Mouse (Mus musculus) frontal cortex, postnatal 36 days (tissue): ENCODE results near the gene Kpna3.
"Not testable (repeated sequence)": the region's sequence is repeated elsewhere in the genome, so short reads cannot be mapped to it uniquely, and the experiment has no call there.

Source experiments
- DNase-seq, 2 experiments: peaks; one replicate each; pipeline ENCODE4 v3.0.0; 2022; ENCODE audit warnings: low spot score in 2 of 2

Kpna3 gene

GRCm38 (mm10) chr14:61394745-61395144, 44.9 kb downstream of the Kpna3 start:
- no peak for DNase-seq

DNA sequence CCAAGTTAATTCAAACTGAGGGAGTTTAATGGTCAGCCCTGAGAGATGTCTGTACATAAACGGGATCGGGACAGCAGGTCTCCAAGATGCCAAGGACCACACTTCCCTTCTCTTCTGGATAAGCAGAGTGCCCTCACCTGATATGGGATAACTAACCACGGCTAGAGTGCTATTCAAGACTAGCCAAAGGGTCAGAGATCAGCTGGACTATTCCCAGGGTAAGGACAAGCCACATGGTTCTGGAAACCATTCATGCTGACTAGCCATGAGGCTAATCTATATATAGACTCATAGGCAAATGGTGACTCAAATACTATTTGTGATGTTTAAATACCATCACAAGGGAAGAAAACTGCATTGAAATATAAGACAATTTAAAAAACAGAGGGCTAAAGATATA, 49.1 kb downstream of the Kpna3 start:
- DNase-seq, result no peak

GRCm38 (mm10) chr14:61367290-61367689, 72.4 kb downstream of the Kpna3 start:
- DNase-seq, result peak in 1 of 2 experiments; percentile 53

GRCm38 (mm10) chr14:61364656-61365055, 75.0 kb downstream of the Kpna3 start:
- no peak for DNase-seq

DNA sequence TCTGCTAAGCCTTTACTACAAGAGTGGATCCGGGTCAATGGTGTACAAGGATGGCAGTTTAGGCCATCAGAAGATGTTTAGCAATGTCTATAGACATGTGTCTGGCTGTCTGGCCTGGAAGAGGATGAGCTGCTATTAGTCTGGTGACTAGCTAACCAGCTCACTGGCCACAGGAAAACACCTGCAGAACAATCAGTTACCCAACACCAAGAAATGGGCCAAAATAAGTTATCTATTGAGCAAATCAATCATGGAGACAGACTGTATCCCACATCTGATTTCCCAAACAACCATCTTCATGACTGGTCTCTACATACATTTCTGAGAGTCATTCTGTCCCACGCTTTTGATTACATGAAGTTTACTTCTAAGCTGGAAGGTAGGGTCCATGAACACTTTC, 75.9 kb downstream of the Kpna3 start:
- DNase-seq, result no peak

DNA sequence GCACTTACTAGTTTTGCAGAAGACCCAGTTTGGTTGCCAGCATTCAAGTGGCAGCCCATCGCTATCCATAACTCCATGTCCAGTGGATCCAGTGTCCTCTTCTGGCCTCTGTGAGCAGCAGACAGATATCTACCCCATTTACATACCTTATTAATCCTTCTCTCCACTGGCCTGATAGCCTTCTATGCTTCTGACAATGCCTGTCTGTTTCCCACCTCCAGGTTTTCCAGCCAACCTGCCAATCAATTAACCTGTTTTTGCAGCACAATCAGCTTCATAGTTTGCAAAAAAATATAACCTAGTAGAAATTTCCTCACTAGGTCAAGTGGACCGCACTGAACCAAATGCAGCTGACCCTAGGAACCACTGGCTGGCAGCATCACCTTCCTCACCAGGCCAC, 77.4 kb downstream of the Kpna3 start:
- no peak for DNase-seq

DNA sequence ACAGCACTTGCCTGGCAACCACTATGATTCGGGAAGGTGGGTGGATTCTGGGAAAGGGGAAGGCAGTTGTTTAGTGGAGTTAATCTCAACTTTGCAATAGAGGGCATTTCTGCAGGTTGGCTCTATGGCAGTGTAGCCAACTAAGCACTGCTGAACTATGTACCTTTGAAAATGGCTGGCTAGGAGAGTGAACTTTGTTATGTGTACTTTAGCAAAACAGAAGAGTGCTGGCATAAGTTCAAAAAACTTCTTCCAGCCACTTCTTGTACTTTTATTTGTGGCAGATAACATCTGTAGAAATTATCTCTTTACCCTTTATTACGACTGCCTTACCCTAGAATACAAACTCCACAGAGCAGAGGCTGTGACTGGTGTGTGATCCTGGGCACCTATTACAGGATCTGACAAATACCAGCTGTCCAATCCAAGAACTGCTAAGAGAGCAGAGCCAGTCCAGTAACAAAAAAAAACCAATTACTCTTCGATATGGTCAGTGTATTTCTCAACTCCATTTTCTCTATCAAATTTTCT, 78.6 kb downstream of the Kpna3 start:
- no peak for DNase-seq

DNA sequence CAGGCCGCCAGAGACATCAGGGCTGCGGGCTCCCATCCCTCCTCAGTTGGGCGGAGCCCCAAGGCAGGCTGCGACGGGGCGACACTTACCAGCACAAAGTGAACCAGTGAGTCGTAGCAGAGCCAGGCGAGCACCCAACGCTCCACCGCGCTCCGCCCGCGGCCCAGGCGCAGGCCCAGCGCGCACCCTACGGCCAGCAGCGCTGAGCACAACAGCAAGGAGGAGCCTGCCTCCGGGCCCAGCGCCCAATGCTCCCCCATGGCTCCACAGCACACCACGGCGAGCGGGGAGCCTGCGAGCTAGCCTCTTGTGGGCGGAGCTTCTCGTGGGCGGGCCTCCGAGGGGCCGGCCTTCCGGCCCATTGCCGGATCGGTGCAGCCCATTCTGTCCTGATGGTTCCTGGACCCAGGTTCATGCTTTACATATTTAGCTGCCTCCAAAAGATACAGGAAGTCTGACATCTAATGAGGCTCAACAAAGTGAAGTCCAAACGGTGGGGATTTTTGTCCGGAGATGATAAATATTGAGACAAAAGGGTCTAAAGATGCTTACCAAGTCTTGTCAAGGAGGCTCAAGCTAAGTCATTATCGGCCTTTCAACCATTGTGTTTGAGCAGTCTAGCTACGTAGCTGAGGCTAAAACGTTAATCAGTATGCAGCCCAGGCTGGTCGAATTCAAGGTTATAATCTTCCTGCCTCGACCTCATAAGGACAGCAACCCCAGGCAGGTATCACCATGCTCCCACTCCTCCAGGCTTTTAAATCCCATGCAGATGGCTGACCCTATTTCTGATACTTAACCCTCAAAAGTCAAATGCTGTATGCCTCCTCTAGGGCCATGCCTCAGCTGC, 79.3 kb downstream of the Kpna3 start, which contains the start of gene Ebpl:
Ebpl (minus strand) TSS at position 309 of the 850 bp plus-strand sequence.
- peak; percentile 90 to 93 for DNase-seq

DNA sequence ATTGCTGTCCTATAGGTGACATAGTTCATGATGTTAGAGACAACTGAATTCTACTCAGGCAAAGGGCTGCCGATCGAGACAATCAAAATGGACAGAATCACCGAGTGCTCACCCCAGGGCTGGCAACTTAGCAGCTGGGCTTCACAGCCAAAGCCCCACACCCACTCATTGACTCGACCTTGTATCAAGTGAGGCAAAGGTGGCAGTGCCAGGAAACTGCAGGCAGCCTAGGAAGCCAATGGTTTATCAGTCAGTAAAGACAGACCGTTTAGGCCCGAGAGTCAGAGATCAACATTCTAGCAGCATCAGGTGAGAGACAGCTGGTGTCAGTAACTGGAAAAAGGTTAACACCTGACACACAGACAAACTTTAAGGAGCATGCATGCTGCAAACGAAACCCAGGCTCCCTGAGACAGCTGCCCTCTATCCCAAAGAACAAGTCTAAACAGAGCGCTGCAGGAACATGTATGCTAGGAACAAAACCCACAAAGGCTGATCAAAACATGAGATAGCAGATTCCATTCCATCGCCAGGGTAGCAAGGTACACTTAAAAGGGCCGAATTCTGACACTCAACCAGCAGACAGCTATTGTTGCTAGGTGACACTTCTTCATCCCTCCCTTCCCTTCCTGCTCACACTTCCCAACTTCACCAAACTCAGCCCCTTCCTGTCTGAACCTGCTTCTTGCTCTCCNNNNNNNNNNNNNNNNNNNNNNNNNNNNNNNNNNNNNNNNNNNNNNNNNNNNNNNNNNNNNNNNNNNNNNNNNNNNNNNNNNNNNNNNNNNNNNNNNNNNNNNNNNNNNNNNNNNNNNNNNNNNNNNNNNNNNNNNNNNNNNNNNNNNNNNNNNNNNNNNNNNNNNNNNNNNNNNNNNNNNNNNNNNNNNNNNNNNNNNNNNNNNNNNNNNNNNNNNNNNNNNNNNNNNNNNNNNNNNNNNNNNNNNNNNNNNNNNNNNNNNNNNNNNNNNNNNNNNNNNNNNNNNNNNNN, 85.1 kb downstream of the Kpna3 start:
- DNase-seq, result no peak

GRCm38 (mm10) chr14:61350808-61351207, 88.9 kb downstream of the Kpna3 start:
- no peak for DNase-seq

DNA sequence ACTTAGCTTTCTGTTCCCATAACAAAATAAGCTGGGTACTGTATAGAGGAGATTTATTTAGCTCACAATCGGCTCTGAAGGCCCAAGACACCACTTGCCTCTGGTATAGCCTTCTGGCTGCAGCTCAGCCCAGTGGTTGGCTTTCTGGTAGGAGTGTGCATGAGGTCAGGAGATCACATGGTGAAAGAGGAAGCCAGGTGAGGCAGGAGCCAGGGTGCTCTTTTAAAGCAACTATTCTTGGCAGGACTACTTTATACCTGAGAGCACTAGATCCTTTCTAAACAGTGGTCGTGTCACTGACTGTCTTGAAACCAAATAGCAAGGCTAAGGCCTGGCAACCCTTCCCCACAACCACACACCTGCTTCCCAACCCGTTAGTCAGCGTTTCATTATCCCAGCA, 89.8 kb downstream of the Kpna3 start:
- DNase-seq, result no peak

DNA sequence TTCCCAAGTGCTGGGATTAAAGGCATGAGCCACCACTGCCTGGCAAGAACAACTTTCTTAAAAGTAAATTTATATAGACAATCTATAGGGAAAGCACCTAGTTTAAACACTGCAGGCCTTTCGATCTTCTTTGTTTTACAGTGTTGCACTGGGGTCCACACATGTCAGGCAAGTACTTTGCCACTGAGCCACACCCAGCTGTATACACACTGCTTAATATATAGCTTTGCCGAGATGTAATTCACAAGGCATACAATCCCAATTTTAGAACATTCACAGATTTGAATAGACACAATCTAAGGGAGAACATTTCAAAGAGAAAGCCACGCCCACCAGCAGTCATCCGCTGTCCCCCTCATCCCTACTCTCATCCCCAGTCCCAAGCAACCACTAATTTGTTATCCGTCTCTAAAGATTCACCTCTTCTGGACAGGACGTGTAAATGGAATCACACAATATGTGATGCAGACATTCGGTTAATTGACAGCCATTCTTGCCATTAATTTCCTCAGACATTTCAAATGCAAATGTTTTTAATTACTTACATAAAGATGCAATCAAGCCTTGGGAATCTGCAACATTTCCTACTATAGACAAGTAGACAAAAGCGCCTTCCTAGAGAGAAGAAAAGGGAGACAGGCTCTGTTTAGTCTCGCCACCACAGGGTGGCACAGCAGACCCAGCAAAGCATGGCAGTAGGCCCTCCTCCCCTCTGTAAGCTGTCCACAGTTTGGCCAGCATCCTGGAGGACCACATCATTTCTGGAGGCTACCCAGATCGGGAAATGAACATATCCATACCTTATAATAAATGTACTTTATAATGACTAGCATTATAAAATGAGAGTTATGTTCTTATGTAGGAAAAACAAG, 92.6 kb downstream of the Kpna3 start:
- DNase-seq, result peak; percentile 35 to 40

GRCm38 (mm10) chr14:61344590-61344989, 95.1 kb downstream of the Kpna3 start:
- no peak for DNase-seq

GRCm38 (mm10) chr14:61339381-61339780, 100.3 kb downstream of the Kpna3 start:
- no peak for DNase-seq

DNA sequence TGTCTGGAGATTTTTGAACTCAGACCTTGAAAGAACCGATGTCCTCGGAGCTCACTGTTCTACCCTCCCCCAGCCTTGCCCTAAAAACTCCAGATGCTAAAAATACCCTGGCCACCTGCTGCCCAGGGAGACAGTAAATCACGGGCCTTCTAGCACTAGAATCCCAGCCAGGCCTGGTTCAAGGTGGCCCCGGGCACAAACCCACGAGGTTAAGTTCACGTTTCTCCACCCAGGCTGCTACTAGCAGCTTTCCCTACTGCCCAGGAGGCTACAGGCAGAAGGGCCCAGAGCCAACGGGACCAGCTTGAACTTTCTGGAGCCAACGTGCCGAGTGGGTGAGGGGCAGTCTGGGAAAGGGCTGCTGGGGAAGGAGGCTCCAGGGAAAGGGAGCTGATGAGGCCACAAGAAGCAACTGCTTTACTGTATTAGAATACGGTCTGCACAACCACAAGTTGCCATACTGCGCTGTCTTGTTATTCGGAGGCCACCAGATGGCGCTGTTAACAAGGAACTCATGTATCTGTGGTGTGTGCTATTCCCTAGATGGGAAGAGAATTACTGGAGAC, 108.6 kb downstream of the Kpna3 start:
- peak; percentile 67 to 75 for DNase-seq

DNA sequence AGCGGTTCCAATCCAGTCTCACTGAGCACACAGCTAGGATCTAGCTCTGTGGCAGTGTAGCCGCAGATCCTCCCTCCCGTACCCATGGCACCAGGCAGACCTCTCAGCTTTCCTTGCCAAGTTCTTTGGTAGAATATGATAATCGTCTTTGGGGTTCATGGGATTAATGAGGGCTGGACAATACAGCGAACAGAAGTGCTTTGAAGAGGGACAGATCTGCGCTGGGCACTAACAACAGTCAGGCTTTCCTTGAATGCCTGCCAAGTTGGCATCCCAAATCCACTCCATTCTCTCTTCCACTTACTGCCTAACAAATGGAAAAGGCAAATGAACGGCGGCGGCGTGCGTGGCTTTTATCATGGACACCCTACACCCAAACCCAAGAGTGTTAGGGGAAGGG, 109.1 kb downstream of the Kpna3 start:
- DNase-seq, result peak in 1 of 2 experiments; percentile 64

GRCm38 (mm10) chr14:61327618-61328450, 111.8 kb downstream of the Kpna3 start:
- peak; percentile 87 to 93 for DNase-seq

GRCm38 (mm10) chr14:61327007-61327406, 112.7 kb downstream of the Kpna3 start:
- DNase-seq, result not testable (repeated sequence)

DNA sequence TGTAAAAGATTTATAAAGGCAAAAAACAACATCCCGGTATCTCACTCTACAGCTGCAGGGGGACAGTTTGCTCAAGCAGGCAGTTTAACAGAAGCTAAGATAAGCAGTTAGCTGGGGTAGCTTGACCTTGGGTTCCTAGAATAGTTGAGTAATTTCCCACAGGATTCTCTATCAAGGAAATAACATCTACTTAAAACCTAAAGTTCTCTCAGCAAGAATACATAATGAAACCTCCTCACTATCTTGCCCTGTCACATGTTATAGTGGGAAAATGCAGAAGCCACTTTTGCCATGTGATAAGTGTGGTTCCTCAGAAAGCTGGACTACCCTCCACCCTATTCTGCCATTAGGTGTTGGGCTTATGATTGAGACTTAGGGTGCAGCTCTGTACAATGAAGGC, 116.9 kb downstream of the Kpna3 start:
- DNase-seq, result no peak

DNA sequence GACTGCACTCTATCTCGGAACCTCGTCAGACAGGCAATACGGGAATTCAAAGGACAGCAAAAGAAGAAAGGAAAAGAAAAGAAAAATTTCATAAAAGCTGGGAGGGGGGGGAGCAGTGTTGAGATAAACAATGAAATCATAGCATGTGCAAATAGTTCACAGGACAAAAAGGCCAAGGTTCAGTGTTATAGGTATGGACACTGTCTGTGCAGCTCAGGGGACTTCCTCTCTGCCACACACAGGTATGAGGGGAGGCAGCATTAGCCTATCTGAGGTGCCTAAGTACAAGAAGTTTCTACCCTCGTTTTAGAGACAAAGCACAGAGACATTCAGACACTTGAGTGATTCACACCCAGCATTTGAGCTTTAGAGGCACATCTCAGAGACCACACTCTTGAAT, 118.5 kb downstream of the Kpna3 start:
- DNase-seq, result no peak
